Mouse (Mus musculus) layer of hippocampus, postnatal 14 days (tissue): ENCODE data around the gene Olfr825. TPM values are rescaled to one million over a fixed set of nuclear protein-coding genes. Genes with fewer than 3 reads are reported as not detected.
"Not testable (repeated sequence)": the region's sequence is repeated elsewhere in the genome, so short reads cannot be mapped to it uniquely, and the experiment has no call there.

ENCODE experiments used
- DNase-seq, 2 experiments: peaks; one replicate each; pipeline ENCODE4 v3.0.0; 2021 to 2022; ENCODE audit warnings: low spot score in 2 of 2, mixed read lengths in 1 of 2
- long read RNA-seq, 2 experiments: library from polyadenylated mRNA; stranded (forward); transcript quantifications; one replicate each; pipeline ENCODE4 v2.0.0; 2021
- total RNA-seq, 2 experiments: library from RNA; stranded (reverse); gene quantifications; 2 replicates each; pipeline ENCODE4 v1.2.3; 2021

Gene Olfr825
- not detected for total RNA-seq
- long read RNA-seq, experiment 1: 0 reads
- long read RNA-seq, experiment 2: 0 reads

DNA sequence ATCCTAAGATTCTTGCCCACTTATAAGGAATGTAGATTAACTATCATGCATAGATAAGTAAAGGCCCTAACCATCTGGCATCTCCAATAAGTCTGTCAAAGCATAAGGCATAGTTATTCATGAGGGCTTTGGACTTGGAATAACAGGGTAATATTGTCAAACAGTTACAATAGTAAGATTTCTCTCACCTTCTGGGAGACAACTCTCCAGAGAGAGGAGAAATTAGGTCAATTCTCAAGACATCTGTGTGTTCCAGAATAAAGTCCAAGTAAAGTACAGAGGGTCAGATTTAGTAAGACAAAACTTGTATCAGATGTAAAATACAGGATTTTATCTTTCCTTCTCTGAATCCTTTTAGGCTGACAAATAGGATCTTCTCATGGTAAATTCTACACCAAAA is at the start of gene Olfr825:
TSS of gene Olfr825 (minus strand) at position 101 of the 400 bp plus-strand sequence.
- DNase-seq: no peak

DNA sequence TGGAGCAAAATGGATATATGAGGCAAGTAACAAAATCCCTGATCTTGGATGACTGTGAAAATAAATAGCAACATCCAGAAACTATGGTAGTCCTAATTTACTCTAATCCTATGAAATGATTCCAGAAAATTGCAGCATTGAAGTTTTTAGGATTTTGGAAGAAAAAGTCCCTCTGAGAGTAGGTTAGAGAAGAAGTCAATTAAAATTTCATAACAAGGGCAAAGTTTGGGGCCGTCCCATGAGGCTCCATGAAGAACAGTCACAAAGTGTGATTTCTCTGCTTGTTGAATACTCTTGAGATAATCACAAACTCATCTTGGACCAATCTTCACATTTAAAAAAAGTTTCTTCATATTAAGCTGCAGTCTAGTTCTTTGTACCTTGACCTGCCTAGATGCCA is 47.7 kb upstream of the Olfr825 start, which contains the start of gene Olfr827:
TSS of gene Olfr827 (minus strand) at position 101 of the 400 bp plus-strand sequence.
- DNase-seq: no peak

DNA sequence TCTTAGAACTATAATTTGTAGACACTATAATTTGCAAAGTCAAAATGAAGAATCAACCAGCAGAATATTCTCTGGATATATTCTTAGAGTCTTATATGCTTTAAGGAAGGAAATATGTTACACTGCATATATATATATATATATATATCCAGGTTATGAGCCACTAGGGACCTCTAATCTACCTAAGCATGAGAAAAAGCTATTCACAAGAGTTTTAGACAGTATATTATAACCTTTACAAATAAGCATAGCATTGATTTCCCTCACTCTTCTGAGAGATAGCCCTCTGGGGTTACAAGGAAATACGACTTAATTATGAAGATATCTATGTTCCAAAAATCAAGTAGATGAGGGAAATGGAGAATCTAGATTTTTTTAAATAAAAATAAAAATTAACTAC is 17.5 kb upstream of the Olfr825 start, which contains the start of gene Olfr826:
TSS of gene Olfr826 (minus strand) at position 101 of the 400 bp plus-strand sequence.
- DNase-seq: no peak

DNA sequence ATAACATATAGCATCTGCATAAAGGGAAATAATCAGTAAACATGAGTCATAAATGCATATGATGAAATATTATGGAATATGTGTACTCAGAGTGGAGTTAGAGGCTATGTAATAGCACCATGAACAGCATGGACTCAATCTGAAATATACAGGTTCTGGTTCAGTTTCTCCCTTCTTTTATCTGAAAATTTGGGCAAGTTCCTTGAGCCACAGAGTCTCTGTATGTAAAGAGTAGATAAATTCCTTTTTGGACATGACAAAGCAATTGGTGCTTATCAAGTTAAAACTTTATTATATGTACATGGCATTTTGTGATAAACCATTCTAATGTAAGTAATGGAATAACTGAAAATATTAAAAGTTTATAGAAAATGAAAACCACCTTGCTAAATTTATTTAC is 1.4 kb downstream of the Olfr825 start:
- no peak for DNase-seq

DNA sequence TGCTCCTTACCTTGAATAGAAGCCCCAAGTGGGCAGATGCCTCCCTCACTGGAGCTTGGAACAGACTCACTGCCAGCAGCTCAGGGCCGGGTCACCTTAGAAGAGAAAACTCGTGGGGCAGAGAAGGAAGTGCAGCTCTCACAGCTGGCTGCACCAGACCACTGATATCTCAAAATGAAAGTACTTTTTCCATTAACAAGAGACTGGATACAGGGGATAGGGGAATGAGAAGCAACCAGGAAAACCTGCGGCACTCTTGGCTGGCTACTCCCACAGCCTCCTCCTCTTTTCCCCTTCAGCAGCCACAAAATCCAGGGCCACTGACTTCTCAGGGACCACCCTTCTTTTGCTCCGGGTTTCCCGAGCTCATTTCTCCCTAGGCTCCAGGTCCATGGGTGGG is 22.4 kb downstream of the Olfr825 start:
- no peak for DNase-seq

DNA sequence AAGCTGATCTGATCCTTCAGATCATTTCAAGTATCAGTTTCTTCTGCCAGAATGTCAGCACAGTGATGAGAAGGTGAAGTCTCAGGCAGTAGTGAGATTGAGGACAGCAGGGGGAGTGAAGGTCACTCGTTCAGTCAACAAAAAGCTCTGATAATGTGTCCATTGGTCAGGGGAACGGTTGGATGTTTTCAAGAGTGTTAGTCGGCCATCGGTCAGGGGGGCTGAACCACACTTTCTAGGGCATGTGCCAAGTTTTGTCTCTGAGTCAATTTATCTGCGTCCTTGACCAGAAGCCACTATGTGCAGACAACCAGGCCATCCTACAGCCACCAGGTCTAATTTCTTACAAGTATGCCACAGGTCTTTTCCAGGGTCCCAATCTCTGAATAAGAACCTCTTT is 24.1 kb downstream of the Olfr825 start:
- DNase-seq: not testable (repeated sequence)

DNA sequence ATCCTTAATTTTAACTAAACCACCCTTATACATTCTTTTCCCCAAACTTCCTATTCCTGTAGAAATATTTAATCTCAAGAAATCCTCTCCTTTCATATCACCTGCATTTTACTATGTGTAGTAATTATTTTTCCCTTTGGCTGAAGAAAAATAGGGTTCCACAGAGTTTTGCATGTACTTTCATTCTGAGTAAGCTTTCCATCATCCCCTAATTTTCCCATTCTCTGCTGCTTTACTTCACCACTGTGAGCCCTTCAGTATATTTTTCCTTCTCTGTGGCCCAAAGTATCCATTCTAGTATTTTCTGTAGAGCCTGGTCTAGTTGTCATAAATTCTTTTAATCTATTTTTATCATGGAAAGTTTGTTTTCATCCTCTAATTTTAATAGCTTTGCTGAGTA is 31.8 kb downstream of the Olfr825 start:
- DNase-seq: no peak

DNA sequence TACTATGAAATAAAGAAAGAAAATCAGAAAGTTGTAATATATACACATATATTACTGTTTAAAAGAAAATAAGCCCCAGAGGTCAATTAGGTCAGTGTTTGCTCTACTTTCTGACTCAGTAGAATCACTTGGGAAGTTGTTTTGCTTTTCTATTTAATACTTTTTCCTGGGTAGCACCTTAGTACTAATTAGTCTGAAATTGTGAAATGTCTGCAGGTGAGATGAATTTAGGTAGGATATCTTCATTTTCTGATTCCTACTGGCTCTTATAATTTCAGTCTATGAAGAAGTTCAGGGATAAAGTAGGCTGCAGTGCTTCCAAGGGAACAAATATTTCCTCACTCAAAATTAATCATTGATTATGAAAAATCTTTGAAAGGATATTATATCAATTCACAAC is 36.7 kb downstream of the Olfr825 start, which contains the start of gene Olfr824:
TSS of gene Olfr824 (minus strand) at position 101 of the 400 bp plus-strand sequence.
- not testable (repeated sequence) for DNase-seq

DNA sequence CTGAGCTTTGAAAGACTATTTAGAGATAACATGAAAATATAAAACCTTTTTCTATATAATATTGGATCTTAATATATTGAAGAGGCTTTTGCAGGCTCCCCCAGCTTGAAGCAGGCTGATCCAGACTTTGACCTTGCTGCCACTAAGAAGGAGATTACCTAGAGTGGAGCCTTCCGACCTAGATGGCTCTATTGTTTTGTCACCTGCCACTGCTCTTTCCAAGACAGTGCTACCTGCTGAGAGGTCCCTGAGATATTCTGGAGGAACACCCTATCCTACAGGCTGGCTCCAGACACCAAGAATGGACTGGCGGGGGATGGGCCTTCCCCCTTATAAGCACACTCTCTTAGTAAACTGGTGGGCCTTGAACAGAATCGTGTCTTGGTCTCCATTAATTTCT is 50.5 kb downstream of the Olfr825 start:
- DNase-seq: not testable (repeated sequence)

DNA sequence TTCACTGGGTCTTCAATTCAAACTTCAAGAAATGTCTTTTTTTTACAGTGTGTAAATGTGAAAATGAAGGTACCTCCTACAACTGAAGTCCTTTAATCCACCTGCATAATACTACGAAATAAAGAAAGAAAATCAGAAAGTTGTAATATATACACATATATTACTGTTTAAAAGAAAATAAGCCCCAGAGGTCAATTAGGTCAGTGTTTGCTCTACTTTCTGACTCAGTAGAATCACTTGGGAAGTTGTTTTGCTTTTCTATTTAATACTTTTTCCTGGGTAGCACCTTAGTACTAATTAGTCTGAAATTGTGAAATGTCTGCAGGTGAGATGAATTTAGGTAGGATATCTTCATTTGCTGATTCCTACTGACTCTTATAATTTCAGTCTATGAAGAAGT is 51.3 kb downstream of the Olfr825 start, which contains the start of gene Olfr823:
TSS of gene Olfr823 (minus strand) at position 101 of the 400 bp plus-strand sequence.
- not testable (repeated sequence) for DNase-seq

Other genes starting within 250 kb of the Olfr825 start
- not detected for gene Olfr818, start 217.7 kb downstream of the Olfr825 start, total RNA-seq
- not detected for gene Olfr819, start 199.5 kb downstream of the Olfr825 start, total RNA-seq
- not detected for gene Olfr247, start 190.6 kb downstream of the Olfr825 start, total RNA-seq
- gene Gm10310, start 181.7 kb downstream of the Olfr825 start, total RNA-seq: not detected
- gene Olfr820, start 154.1 kb downstream of the Olfr825 start, total RNA-seq: not detected
- gene Olfr821, start 136.4 kb downstream of the Olfr825 start, total RNA-seq: not detected
- gene Olfr822, start 95.6 kb downstream of the Olfr825 start, total RNA-seq: not detected
- not detected for gene Olfr823, start 51.4 kb downstream of the Olfr825 start, total RNA-seq
- not detected for gene Olfr824, start 36.8 kb downstream of the Olfr825 start, total RNA-seq
- gene Olfr826, start 17.4 kb upstream of the Olfr825 start, total RNA-seq: not detected
- gene Olfr827, start 47.6 kb upstream of the Olfr825 start, total RNA-seq: not detected
- gene Neurod4, start 113.5 kb upstream of the Olfr825 start, total RNA-seq: under 1 TPM; 0.19 to 0.30 TPM
- gene Tespa1, start 156.1 kb upstream of the Olfr825 start, total RNA-seq: 1 to 10 TPM; 1.3 to 1.6 TPM
- under 1 TPM; 0.09 to 0.10 TPM for gene Vmn2r84, start 227.6 kb upstream of the Olfr825 start, total RNA-seq